Comparison of ENCODE assay signal across 17 mouse cellular contexts in the genomic region with DNA sequence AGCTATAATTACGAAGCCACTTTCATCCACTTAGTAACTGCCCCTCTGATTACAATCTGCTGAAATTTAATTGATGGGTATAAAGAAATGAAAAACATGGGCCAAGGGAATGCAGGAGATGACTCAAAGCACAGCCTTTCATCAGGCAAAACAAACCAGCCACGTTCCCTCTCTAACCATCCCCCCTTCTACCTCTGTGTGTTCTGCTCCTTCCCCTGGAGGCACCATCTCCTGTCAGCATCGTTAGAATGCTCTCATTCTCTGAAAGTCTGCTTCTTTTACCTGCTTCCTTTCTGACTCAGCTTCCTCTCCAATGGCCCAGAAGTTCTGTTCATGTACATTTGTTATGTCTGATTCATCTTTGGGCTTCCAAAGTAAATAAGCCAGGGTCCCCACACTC. TPM values are rescaled to one million over a fixed set of nuclear protein-coding genes. Genes with fewer than 3 reads are reported as not detected.
A peak's percentile ranks its signal among the peaks of the same experiment; 100 is the strongest.
DNase-seq lines count a peak whose midpoint lies in the region; ATAC-seq and TF ChIP-seq lines count a peak whose summit lies in the region.
"Had no signal": no experiment of that assay in that cellular context is flagged by ENCODE, and none has a peak within 500 bp of the region (broad histone marks: within the 10 kb centered on the region; RNA-seq: fewer than 3 reads in every experiment).

No protein-coding gene starts in this region.

- H3K36me3 ChIP-seq in hindbrain, embryonic 12.5 days, result peaks cover 6% of the 10 kb centered on the region
- peaks cover 28% of the 10 kb centered on the region; the same call in 1 of the 2 replicates for H3K36me3 ChIP-seq in hindbrain, embryonic 10.5 days
- H3K36me3 ChIP-seq in CH12.LX (replicated peaks in 1 of 2; ENCODE audit: control insufficient read depth in 1 of 2, insufficient read depth in 1 of 2, low read length in 1 of 2), result peaks cover 19 to 38% of the 10 kb centered on the region in 2 experiments
- H3K36me3 ChIP-seq: lung, embryonic 15.5 days had no signal

- H3K9ac ChIP-seq in hindbrain, embryonic 12.5 days, result no peak overlapping the region
- H3K9ac ChIP-seq in CH12.LX (ENCODE audit: insufficient read depth, low read depth), result no peak overlapping the region
- H3K9ac ChIP-seq: embryonic facial prominence, embryonic 12.5 days; lung, embryonic 15.5 days had no signal

- H3K9me3 ChIP-seq in hindbrain, embryonic 12.5 days (replicated peaks), result no peaks in the 10 kb centered on the region
- H3K9me3 ChIP-seq in hindbrain, embryonic 10.5 days, result no peaks in the 10 kb centered on the region
- H3K9me3 ChIP-seq in CH12.LX (replicated peaks; ENCODE audit: low read length), result no peaks in the 10 kb centered on the region
- H3K9me3 ChIP-seq: embryonic facial prominence, embryonic 12.5 days; forebrain, embryonic 10.5 days; lung, embryonic 15.5 days had no signal

- TF ChIP-seq EP300 in CH12.LX (IDR thresholded peaks at IDR 0.05; ENCODE audit: low read length), result peak; percentile 63

- H3K4me3 ChIP-seq in hindbrain, embryonic 12.5 days, result no peak overlapping the region
- H3K4me3 ChIP-seq in hindbrain, embryonic 10.5 days, result no peak overlapping the region
- H3K4me3 ChIP-seq in CH12.LX (replicated peaks in 1 of 3; ENCODE audit: low read depth in 2 of 3, low read length in 2 of 3, poor library complexity in 1 of 3), result no peak overlapping the region
- H3K4me3 ChIP-seq: embryonic facial prominence, embryonic 12.5 days; forebrain, embryonic 10.5 days; heart, adult 2 months; lung, embryonic 15.5 days had no signal

- H3K4me1 ChIP-seq in hindbrain, embryonic 12.5 days, result peaks cover 10% of the 10 kb centered on the region
- H3K4me1 ChIP-seq in hindbrain, embryonic 10.5 days (replicated peaks), result 0 out of 2 replicates have a peak, but pooled peaks cover 4% of the 10 kb centered on the region
- peaks cover 16 to 29% of the 10 kb centered on the region in 2 experiments for H3K4me1 ChIP-seq in CH12.LX (ENCODE audit: control insufficient read depth in 1 of 2, insufficient read depth in 2 of 2)

- dilution Hi-C loops in CH12.LX (cut with MboI; ENCODE audit: extremely low pct_ligation_motif_present, extremely low pct_unique_long_range_greater_than_20kb, low sequenced_read_pairs), result no loop called here

- no peak for TF ChIP-seq CTCF in CH12.LX (conservative IDR thresholded peaks at IDR 0.05 in 1 of 2, IDR thresholded peaks at IDR 0.05 in 1 of 2; ENCODE audit: low read depth in 2 of 2, low read length in 2 of 2)

- H3K27ac ChIP-seq in hindbrain, embryonic 12.5 days, result 0 out of 2 replicates have a peak overlapping the region, but pooled peaks have one; percentile 1
- no peak overlapping the region for H3K27ac ChIP-seq in hindbrain, embryonic 10.5 days
- H3K27ac ChIP-seq in CH12.LX (ENCODE audit: insufficient read depth, low read depth), result no peak overlapping the region
- H3K27ac ChIP-seq: embryonic facial prominence, embryonic 12.5 days; forebrain, embryonic 10.5 days; heart, adult 2 months; lung, embryonic 15.5 days had no signal

- no peak overlapping the region for H3K4me2 ChIP-seq in hindbrain, embryonic 12.5 days (replicated peaks)
- H3K4me2 ChIP-seq in CH12.LX (ENCODE audit: insufficient read depth, low read depth, poor library complexity, severe bottlenecking), result no peak overlapping the region
- H3K4me2 ChIP-seq: embryonic facial prominence, embryonic 12.5 days; lung, embryonic 15.5 days had no signal

- WGBS in hindbrain, embryonic 12.5 days, result 44% methylated on average over 3 of the region's 3 CpGs
- WGBS in hindbrain, embryonic 10.5 days, result 51% methylated on average over 3 of the region's 3 CpGs

- no peak for DNase-seq in hindbrain, embryonic 10.5 days (ENCODE audit: low spot score)
- DNase-seq in 3T3-L1 (ENCODE audit: low read depth, low spot score) (peak; percentile 58), CH12.LX (ENCODE audit: extremely low read depth) (peak; percentile 54)
- peak; percentile 60 for DNase-seq in induced T-regulatory cell, adult 2 months (ENCODE audit: low read depth)
- no peak for DNase-seq in left cerebral cortex, adult 11 months (ENCODE audit: low spot score)
- DNase-seq in kidney, adult 11 months, result no peak
- DNase-seq in cerebellum, adult 18-20 months, result no peak
- DNase-seq: adrenal gland, adult 8-10 months; cerebellum, postnatal 25 days; heart, adult 2 months; heart, postnatal 10 days; kidney, adult 2 months; spleen, adult 18-20 months had no signal

- no peak for TF ChIP-seq POLR2A in CH12.LX (IDR thresholded peaks at IDR 0.05; ENCODE audit: low read depth, low read length)

- in situ Hi-C loops in CH12.LX (cut with MboI; ENCODE audit: low pct_ligation_motif_present, low pct_unique_long_range_greater_than_20kb, low sequenced_read_pairs), result no loop called here

- H3K27me3 ChIP-seq in hindbrain, embryonic 12.5 days, result no peaks in the 10 kb centered on the region
- no peaks in the 10 kb centered on the region for H3K27me3 ChIP-seq in hindbrain, embryonic 10.5 days (ENCODE audit: insufficient read depth, poor library complexity, severe bottlenecking)
- H3K27me3 ChIP-seq in CH12.LX (replicated peaks), result no peaks in the 10 kb centered on the region
- H3K27me3 ChIP-seq: embryonic facial prominence, embryonic 12.5 days; lung, embryonic 15.5 days had no signal

- no peak for ATAC-seq in hindbrain, embryonic 12.5 days (ENCODE audit: low FRiP score)

- H3K79me2 ChIP-seq in CH12.LX (replicated peaks; ENCODE audit: control insufficient read depth, extremely low read depth, insufficient read depth, poor library complexity, severe bottlenecking), result no peaks in the 10 kb centered on the region; the same call in 1 of the 2 replicates

- no peak; the same call in 1 of the 2 replicates for TF ChIP-seq RAD21 in CH12.LX (IDR thresholded peaks at IDR 0.05; ENCODE audit: low read depth, low read length)

TF ChIP-seq in CH12.LX, 34 proteins besides CTCF, POLR2A, EP300 and RAD21:
- TF ChIP-seq UBTF (IDR thresholded peaks at IDR 0.05; ENCODE audit: low read depth, low read length), result no peak
- TF ChIP-seq GABPA (IDR thresholded peaks at IDR 0.05; ENCODE audit: insufficient replicate concordance, low read depth, low read length), result no peak
- no peak for TF ChIP-seq ZMIZ1 (IDR thresholded peaks at IDR 0.05; ENCODE audit: low read depth, low read length)
- no peak for TF ChIP-seq NELFE (IDR thresholded peaks at IDR 0.05; ENCODE audit: low read depth, low read length)
- TF ChIP-seq MAX (IDR thresholded peaks at IDR 0.05; ENCODE audit: low read length), result no peak
- no peak for TF ChIP-seq ELF1 (IDR thresholded peaks at IDR 0.05; ENCODE audit: low read depth, low read length)
- no peak for TF ChIP-seq HCFC1 (IDR thresholded peaks at IDR 0.05; ENCODE audit: low read depth, low read length)
- no peak for TF ChIP-seq POLR2AphosphoS2 (IDR thresholded peaks at IDR 0.05; ENCODE audit: low read depth, low read length)
- TF ChIP-seq MXI1 (IDR thresholded peaks at IDR 0.05; ENCODE audit: low read depth, low read length), result no peak
- TF ChIP-seq RCOR1 (conservative IDR thresholded peaks at IDR 0.05; ENCODE audit: low read depth, low read length), result no peak
- TF ChIP-seq USF2 (conservative IDR thresholded peaks at IDR 0.05; ENCODE audit: low read depth, low read length), result no peak
- TF ChIP-seq IRF4 (IDR thresholded peaks at IDR 0.05; ENCODE audit: low read depth, low read length), result peak; percentile 87
- TF ChIP-seq E2F4 (IDR thresholded peaks at IDR 0.05; ENCODE audit: insufficient replicate concordance, low read depth, low read length), result no peak
- TF ChIP-seq ZNF384 (IDR thresholded peaks at IDR 0.05; ENCODE audit: low read depth, low read length), result no peak
- no peak for TF ChIP-seq SIN3A (IDR thresholded peaks at IDR 0.05; ENCODE audit: low read length)
- 0 out of 2 replicates have a peak, but pooled peaks have one; percentile 44 for TF ChIP-seq MYC (IDR thresholded peaks at IDR 0.05; ENCODE audit: low read depth, low read length)
- no peak; the same call in 1 of the 2 replicates for TF ChIP-seq MEF2A (IDR thresholded peaks at IDR 0.05; ENCODE audit: borderline replicate concordance, low read depth, low read length)
- no peak for TF ChIP-seq SMC3 (IDR thresholded peaks at IDR 0.05; ENCODE audit: low read depth, low read length)
- TF ChIP-seq NRF1 (IDR thresholded peaks at IDR 0.05; ENCODE audit: low read depth, low read length), result no peak
- no peak for TF ChIP-seq USF1 (IDR thresholded peaks at IDR 0.05; ENCODE audit: low read depth, low read length)
- TF ChIP-seq JUND (conservative IDR thresholded peaks at IDR 0.05; ENCODE audit: low read depth, low read length), result peak; percentile 76
- no peak for TF ChIP-seq KAT2A (IDR thresholded peaks at IDR 0.05; ENCODE audit: insufficient replicate concordance, low read length)
- TF ChIP-seq MAZ (IDR thresholded peaks at IDR 0.05; ENCODE audit: low read depth, low read length), result no peak
- TF ChIP-seq CHD1 (IDR thresholded peaks at IDR 0.05; ENCODE audit: low read depth, low read length), result no peak
- TF ChIP-seq TBP (conservative IDR thresholded peaks at IDR 0.05; ENCODE audit: low read depth, low read length), result no peak
- no peak for TF ChIP-seq PAX5 (IDR thresholded peaks at IDR 0.05; ENCODE audit: low read length)
- TF ChIP-seq ETS1 (conservative IDR thresholded peaks at IDR 0.05; ENCODE audit: low read depth, low read length), result peak; percentile 47; the same call in 1 of the 2 replicates
- TF ChIP-seq JUN (IDR thresholded peaks at IDR 0.05; ENCODE audit: insufficient read depth, low read depth, low read length), result peak; percentile 48; the same call in 1 of the 2 replicates
- no peak for TF ChIP-seq TCF12 (IDR thresholded peaks at IDR 0.05; ENCODE audit: low read depth, low read length)
- peak; percentile 44; the same call in 1 of the 2 replicates for TF ChIP-seq BHLHE40 (IDR thresholded peaks at IDR 0.05; ENCODE audit: low read depth, low read length)
- no peak for TF ChIP-seq ZKSCAN1 (IDR thresholded peaks at IDR 0.05; ENCODE audit: borderline replicate concordance, low read depth, low read length)
- TF ChIP-seq ZC3H11A (IDR thresholded peaks at IDR 0.05; ENCODE audit: low read depth, low read length), result no peak
- TF ChIP-seq MAFK (IDR thresholded peaks at IDR 0.05; ENCODE audit: insufficient replicate concordance, low read length), result no peak
- TF ChIP-seq CHD2 (IDR thresholded peaks at IDR 0.05; ENCODE audit: low read length), result peak; percentile 50; the same call in 1 of the 2 replicates
TF ChIP-seq in CH12.LX: peak in this region for 7.

RNA-seq across cellular contexts. Expression of a gene that starts 6.6 kb away (rescaled TPM):
- 9.3 and 10.4 TPM in 2 replicates for polyA plus RNA-seq in hindbrain, embryonic 12.5 days (2016; fragmentation: Nextera tagmentation; extraction: Ambion mirVana)
- 5.4 and 9.9 TPM in 2 replicates for polyA plus RNA-seq in hindbrain, embryonic 10.5 days (2016; fragmentation: Nextera tagmentation; extraction: Ambion mirVana)
- 3.4 and 4.5 TPM in 2 replicates for total RNA-seq in CH12.LX (2012; rRNA removed)
- 1.6 and 1.8 TPM in 2 replicates for total RNA-seq in CH12.LX (2014; rRNA removed)
- 7.4 and 7.6 TPM in 2 replicates for polyA plus RNA-seq in CH12.LX (2012; ENCODE audit: insufficient read length, low read depth)

Comparison
In these comparisons a context has a peak if more than half of its experiments do, and no peak if none do; other contexts are left out.
1. DNase-seq: peak in 3T3-L1 (single experiment), CH12.LX (single experiment) and induced T-regulatory cell, adult 2 months (single experiment); none in hindbrain, embryonic 10.5 days (single experiment), left cerebral cortex, adult 11 months (single experiment), kidney, adult 11 months (single experiment) and cerebellum, adult 18-20 months (0 of 2).